Mouse (Mus musculus) 3134 (cell line): Measurements from ENCODE around the gene Obscn.
A peak's percentile ranks its signal among the peaks of the same experiment; 100 is the strongest.
"Not testable (repeated sequence)": the region's sequence is repeated elsewhere in the genome, so short reads cannot be mapped to it uniquely, and the experiment has no call there.

Experiments
- DNase-seq: peaks from one replicate; pipeline ENCODE4 v3.0.0-alpha.2; 2011; ENCODE audit warnings: low spot score; ENCODE audit not compliant: insufficient read length; ENCODE audit errors: extremely low read depth

Obscn gene

DNA sequence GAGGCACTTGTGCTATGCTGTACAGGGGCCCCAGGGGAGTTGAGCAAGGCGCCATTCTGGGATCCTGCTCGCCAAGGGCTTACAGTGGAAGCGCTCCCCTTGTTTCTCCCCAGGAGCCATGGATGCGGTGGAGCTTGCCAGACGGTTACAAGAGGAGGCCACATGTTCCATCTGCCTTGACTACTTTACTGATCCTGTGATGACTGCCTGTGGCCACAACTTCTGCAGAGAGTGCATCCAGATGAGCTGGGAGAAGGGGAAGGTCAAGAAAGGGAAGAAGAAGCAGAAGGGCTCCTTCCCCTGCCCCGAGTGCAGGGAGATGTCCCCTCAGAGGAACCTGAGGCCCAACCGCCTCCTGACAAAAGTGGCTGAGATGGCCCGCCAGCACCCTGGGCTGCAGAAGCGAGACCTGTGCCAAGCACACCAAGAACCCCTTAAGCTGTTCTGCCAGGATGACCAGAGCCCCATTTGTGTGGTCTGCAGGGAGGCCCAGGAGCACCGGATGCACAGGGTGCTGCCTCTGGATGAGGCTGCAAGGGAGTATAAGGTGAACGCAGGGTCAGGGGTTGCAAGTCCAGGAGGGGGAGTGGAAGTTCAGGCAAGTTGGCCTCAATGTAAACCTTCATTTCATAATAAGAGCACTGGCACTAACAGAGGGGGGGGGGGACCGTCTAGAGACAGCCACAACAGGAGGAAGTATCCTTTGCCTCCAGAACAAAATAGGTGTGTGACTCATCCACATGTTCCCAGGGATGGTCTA, 171.0 kb downstream of the Obscn start:
- no peak for DNase-seq

DNA sequence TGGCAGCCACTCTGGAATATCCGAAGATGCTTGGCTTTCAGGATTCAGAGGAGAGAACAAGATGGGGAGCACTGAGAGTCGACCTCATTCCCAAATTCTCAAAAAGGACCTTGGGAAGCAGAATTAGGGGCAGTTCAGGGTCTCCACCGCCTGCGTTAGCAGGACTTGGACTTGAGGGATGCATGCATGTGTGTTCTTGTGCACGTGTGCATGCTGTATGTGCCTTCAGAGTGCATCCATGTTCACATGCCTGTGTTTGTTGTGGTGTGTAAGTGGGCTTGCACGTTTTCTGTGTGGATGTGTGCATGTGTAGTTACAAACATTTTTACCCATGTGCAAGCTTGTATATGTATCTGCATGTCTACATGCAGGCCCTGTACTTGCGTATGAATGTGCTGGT, 172.0 kb downstream of the Obscn start:
- DNase-seq: no peak

DNA sequence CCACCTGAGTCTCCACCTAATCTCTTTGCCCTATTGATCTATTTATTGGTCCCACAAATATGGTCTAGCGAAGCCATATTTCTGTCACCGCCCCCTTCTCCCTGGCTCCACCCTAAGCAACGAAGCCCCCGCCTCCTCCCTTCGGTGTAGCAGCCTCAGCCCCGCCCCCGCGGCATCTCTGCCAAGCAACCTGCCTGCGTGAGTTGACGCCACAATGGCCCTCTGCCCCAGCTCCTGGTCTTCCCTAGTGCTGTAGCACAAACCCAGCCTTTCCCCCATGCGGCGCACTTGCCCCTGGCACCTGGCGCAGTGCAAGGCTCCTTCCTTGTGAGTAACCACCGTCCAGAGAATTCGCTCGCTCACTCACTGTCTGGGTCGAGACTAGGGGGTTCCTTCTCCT, 172.7 kb downstream of the Obscn start:
- DNase-seq: no peak

DNA sequence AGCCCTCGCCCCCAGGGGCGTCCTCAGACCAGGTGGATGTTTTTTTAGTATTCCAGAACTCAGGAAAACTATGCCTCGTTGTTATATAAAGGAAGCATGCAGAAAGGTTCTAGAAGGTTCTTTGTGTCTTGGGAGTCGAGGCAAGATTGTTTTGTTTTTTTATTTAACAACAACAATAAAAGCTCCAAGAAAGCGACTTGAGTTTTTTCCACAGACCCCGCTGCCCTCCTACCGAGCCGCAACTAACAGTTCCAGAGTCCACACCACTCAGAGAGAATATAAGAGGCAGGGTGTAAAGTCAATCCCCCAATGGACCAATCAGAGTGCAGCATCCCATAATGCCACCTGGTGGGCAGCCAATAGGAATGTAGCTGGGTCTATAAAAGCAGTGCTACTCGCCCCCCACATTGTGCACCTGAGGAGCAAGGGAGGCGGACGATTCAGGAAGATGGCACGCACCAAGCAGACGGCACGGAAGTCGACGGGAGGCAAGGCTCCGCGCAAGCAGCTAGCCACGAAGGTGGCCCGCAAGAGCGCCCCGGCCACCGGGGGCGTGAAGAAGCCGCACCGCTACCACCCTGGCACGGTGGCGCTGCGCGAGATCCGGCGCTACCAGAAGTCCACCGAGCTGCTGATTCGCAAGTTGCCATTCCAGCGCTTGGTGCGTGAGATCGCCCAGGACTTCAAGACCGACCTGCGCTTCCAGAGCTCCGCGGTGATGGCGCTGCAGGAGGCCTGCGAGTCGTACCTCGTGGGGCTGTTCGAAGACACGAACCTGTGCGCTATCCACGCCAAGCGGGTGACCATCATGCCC, 174.6 kb downstream of the Obscn start:
- no peak for DNase-seq

DNA sequence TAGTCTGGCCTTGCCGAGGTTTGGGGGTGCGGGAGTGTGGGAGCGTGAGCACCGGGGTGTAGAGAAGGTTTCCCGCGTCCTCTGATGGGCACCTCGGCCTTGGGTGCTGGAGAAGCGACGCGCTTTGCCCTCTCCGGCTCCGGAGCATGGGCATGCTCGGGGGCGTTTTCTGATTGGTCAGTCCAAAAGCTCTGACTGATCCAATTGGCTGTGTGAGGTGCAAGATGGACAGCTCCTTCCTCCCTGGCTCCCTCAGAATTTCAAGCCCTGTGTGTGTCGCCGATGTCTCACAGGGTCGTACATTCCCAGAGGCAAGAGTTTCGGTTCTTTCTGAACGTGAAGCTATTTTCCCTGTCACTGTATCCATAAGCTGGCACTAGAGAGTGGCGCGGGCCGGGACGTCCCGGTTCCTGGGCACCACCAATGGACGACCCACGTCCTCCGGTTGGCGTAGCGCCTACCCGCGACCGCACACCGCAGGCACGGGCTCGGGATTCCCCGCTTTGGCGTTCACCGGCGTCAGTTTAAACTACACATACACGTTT, 176.2 kb downstream of the Obscn start:
- peak; percentile 92 for DNase-seq

DNA sequence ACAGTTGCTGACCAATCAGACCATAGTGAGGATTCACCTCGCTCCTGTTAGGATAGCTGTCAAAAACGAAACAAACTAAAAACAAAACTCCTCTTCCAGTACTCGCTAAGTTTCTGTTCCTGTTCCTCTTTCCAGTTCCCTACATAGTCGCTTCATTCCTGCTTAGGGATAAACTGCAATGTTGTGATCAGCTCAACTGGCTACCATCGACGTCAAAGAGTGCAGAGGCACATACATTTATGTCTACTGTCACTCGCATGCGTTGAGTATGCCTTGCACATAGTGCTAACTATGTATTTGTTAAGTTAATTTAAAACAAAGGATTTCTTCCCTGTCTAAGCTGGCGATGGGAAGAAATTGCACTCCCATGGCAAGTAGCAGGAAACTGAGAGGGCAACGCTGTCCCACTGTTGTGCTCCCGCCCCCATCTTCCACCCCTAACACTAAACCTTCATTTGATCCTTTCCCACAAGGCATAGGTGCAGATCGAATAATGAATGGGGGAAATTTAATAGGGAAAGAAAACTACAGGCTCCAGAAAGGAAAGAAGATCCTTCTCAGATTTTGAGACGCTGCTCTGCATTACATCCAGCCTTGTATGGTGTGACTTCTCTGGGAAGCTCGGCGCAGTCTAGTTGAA, 176.9 kb downstream of the Obscn start:
- DNase-seq: no peak

DNA sequence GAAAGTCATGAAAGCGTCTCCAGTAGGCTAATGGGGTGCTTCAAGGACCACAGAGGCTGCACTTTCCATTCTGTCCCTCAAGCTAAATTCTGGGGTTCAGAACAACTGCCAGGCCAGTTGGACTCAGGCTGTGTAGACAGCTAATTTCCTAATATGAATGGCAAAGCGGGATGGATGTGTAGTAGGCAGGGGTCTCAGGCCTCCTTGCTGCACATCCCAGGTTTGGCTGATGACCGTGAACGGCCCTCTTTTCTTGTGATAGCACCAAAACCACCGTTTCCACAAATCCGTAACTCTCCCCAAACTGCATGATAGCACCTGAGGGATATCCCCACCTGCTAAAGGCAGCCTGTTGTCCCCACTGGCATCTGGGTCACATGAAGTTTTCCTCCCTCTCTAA, 177.7 kb downstream of the Obscn start:
- DNase-seq: no peak

DNA sequence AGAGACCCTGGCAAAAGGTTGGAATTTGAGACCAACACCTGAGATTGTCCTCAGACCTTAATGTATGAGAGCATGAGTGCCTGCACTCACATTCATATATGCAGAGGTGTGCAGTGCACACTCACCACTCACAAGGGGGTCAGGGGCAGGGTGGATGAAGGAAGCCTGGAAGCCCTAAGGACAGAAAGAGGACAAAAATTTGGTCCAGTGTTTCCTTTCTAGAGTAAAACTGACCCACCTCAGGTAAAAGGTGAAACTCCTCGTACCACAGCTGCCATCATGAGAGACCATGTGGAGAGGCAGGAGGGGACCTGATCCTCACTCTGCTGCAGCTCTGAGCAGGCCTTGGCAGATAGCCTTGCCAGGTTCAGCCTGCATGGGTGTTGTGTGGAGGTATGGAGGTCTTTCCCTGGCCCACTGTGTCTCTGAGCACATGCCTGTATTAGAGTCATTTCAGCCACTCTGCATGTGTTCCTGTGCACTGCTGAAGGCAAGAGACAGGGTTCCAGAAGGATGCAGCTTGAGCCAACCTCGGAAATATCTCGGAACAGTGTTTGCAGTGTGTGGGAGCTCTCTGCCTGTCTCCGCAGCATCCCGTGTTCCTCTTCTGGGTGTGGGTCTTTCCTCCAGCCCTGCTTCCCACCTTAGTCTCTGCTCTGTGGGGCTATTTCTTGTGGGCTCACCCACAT, 178.8 kb downstream of the Obscn start:
- no peak for DNase-seq

DNA sequence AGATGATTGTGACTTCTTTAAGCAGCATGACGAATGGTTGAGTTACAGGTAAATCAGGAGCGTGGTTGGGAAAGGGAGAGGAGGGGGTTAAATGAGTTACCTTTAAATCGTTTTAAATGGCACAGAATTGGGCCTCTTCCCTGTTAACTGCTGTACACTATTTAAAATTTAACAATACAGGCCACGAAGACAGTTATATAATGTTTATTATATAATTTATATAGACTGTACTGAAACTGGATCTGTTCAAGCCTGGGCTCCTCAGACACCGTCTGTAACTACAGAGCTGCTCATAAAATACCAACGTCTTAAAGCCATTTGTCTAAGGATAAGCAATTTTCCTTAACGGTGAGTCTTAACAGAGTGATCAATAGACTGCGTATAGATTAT, 180.3 kb downstream of the Obscn start:
- no peak for DNase-seq

DNA sequence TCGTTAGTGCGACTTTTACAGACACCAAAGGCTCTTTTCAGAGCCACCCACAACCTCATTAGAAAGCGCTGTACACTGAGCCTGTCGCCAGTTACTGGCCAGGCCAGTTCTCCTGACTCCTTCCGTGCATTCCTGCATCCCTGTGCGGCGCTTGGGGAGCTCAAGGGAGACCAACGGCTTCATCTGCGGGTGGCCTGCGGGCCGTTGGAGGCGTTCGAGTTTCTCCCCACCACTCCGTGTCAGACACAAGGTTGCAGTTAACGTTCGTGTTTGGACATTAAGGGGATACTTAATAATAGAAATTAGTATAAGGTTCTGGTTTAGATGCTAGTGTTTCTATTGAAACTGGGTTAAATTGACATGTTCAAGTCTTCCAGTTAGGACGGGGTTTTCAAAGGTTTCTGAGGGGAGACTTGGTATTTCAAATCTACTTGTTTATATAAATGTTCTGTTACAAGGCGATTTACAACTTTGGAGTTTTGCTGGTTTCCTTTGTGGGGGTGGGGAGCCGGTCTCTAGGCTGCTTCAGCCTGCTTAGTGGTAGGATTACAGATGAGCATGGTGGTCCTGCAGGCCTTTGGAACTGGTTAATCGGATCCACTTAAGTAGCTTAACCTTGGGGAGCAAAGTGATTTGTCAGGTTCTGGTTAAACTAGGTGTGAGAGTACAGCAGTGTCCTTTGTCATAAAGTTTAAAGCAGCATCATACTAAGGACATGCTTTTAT, 180.9 kb downstream of the Obscn start:
- DNase-seq: peak; percentile 39

DNA sequence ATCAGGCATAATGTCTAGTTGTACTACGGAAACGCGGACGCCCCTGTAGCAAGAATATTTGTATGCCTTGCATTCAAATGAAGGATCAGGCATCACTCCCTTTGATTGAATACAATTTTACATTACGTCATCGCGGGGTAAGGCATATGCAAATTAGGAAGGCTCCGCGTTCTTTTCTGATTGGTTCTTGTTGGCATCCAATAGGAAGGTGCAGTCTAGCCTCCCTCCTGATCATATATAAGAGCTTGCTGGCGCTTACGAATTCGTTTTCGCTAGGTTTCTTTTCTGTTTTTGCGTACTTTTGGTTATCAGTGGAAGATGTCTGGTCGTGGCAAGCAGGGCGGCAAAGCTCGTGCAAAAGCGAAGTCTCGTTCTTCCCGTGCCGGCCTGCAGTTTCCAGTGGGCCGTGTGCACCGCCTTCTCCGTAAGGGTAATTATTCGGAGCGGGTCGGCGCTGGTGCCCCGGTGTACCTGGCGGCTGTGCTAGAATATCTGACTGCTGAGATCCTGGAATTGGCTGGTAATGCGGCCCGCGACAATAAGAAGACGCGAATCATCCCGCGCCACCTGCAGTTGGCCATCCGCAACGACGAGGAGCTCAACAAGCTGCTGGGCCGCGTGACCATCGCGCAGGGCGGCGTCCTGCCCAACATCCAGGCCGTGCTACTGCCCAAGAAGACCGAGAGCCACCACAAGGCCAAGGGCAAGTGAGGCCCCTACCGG, 181.6 kb downstream of the Obscn start, which contains the start of the genes Hist3h2a and Trim17:
TSS of gene Hist3h2a (plus strand) at position 266 of the 723 bp plus-strand sequence.
TSS of gene Trim17 (plus strand) at position 266 of the 723 bp plus-strand sequence.
- peak; percentile 93 for DNase-seq

DNA sequence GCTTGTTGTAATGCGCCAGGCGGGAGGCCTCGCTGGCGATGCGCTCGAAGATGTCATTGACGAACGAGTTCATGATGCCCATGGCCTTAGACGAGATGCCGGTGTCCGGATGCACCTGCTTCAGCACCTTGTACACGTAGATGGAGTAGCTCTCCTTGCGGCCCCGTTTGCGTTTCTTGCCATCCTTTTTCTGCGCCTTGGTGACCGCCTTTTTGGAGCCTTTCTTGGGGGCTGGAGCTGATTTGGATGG, 182.1 kb downstream of the Obscn start:
- not testable (repeated sequence) for DNase-seq

DNA sequence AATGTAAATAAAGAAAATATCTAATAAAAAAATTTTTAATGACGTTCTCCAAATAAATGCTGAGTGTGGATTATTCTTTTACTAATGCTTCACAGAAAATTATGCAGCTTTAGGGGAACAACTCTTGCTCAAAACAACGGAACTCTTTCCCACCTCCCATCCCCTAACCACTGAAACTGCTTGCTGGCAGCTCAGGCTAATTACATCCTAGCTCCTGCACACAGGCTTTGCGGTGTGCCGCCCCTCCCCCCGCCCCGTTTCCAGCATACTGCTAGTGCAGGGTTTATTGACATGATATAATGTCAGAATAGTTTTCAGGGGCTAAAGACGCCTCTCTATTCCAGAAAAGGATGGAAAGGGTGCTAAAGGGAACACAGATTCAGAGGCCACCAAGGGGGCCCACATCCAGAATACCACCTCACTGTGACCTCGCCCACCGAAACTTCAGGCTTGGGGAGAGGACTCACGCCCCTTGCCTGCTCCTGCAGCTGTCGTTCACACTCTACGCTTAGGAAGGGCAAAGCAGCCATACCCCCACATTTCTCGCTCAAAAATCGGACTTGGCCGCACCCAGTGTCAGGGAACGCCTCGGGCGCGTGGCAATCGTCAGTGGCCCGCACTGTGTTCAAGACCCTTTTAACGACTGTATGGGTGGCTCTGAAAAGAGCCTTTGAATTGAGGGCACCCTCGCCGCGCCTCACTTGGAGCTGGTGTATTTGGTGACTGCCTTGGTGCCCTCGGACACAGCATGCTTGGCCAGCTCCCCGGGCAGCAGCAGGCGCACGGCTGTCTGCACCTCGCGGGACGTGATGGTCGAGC, 182.6 kb downstream of the Obscn start:
- DNase-seq: peak; percentile 73

DNA sequence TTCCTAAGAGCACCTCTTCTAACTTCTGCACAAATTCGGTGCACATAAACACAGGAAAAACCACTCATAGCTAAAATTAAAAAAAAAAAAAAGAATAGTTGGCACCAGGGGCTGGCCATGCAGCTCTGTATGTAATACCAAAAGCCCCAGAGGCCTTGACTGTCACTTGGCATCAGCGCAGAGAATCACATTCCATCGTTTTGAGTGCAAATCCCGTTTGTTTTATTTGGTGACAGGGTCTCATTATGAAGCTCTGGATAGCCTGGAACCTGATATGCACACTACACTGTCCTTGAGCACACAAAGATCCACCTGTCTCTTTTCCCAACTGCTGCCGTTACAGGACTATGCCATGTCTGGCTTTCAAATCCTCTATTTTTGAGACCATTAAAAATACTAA, 185.0 kb downstream of the Obscn start:
- no peak for DNase-seq

DNA sequence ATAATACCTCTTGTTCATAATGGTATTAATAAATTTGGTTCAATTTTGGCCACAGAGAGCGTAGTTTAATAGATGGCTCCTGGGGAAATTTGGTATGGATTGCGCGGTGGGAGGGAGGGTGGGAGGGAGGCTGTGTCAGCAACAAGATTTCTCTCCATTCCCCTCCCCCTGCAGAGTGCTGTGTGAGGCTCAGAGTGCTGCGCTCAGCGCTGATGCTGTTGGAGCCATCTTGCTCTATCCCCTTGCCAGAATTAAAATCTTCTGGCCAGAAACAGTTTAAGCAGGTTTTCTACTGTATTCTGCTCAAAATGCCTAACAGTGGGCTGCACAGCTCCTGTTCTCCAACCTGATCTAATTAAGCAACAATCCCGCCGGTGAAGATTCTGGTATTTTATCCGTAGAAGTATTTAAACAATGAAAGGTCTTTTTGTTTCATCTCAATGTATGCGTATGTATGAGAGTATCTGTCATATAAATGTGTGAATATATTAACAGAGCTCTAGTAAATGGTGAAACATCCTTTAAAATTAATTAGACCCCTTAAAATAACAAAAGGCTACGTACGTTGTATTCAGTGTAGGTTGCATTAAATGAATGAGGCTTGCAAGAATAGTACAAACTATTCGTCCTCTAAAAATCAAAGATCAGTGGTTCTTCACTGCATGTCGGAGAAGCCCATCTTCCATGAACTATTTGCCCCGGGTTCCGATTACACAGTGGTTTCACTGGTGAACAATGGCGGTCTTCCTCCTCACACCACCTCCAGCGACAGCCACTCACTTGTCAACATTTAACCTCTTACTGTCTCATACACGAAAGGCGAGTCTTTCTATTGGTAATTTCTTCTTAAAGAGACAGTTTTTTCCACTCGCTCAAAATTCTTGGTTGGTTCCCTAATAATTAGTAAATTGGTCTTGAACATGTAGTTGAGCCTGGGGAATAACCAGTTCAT, 186.4 kb downstream of the Obscn start:
- no peak for DNase-seq

DNA sequence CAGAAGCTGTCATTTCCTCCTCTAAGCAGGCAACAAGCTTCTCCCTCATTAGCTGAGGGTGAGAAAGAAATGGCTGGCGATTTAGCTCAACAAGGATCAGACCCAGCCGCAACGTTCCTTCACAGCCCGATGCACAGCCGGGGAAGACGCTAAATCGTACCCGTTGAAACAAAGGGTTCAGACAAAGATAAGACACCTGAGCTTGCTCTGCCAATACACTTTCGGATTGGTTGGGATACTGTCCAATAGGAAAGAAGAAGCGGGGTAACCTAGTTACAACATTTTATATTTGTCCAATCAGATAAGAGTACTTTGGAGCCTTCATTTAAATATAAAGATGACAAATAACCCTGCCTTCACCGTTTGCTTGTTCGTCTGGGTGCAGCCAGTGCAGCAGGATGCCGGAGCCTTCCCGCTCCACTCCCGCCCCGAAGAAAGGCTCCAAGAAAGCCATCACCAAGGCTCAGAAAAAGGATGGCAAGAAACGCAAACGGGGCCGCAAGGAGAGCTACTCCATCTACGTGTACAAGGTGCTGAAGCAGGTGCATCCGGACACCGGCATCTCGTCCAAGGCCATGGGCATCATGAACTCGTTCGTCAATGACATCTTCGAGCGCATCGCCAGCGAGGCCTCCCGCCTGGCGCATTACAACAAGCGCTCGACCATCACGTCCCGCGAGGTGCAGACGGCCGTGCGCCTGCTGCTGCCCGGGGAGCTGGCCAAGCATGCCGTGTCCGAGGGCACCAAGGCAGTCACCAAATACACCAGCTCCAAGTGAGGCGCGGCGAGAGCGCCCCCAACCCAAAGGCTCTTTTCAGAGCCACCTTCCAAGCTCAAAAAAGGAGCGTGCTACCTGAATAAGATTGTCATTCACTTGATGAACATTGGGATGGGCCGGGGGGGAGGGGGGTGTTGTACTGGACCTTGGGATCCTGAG, 187.4 kb downstream of the Obscn start, which contains the start of gene Hist3h2ba:
TSS of gene Hist3h2ba (plus strand) at position 379 of the 938 bp plus-strand sequence.
- no peak for DNase-seq
